Mouse (Mus musculus) layer of hippocampus, adult 18-20 months (tissue): Measurements from ENCODE around the gene Stard13. TPM values are rescaled to one million over a fixed set of nuclear protein-coding genes. Genes with fewer than 3 reads are reported as not detected.
A peak's percentile ranks its signal among the peaks of the same experiment; 100 is the strongest.

Experiments
- DNase-seq, 2 experiments: peaks; one replicate each; pipeline ENCODE4 v3.0.0; 2022; ENCODE audit warnings: low spot score in 2 of 2
- total RNA-seq, 2 experiments: library from RNA; stranded (reverse); gene quantifications; 2 replicates each; pipeline ENCODE4 v1.2.3; 2021

The Stard13 gene
- total RNA-seq, 2 experiments from 2014 or later, result 20.8 to 26.2 TPM

GRCm38 (mm10) chr5:151108291-151108897, 125.2 kb downstream of the Stard13 start:
- no peak for DNase-seq

- DNase-seq, result no peak
Measured at GRCm38 (mm10) chr5:151106841-151107240, 126.8 kb downstream of the Stard13 start.

- no peak for DNase-seq
Measured at GRCm38 (mm10) chr5:151105054-151105971, 128.3 kb downstream of the Stard13 start.

GRCm38 (mm10) chr5:151104354-151105053, 129.1 kb downstream of the Stard13 start:
- DNase-seq, result peak in 1 of 2 experiments; percentile 40

GRCm38 (mm10) chr5:151103284-151103683, 130.4 kb downstream of the Stard13 start:
- DNase-seq, result no peak

GRCm38 (mm10) chr5:151102262-151102661, 131.4 kb downstream of the Stard13 start:
- no peak for DNase-seq

GRCm38 (mm10) chr5:151096012-151096411, 137.6 kb downstream of the Stard13 start:
- DNase-seq, result no peak

- DNase-seq, result no peak
Measured at GRCm38 (mm10) chr5:151092886-151093665, 140.6 kb downstream of the Stard13 start.

- DNase-seq, result no peak
Measured at GRCm38 (mm10) chr5:151090996-151091395, 142.6 kb downstream of the Stard13 start.

GRCm38 (mm10) chr5:151089201-151089600, 144.4 kb downstream of the Stard13 start:
- no peak for DNase-seq

- no peak for DNase-seq
Measured at GRCm38 (mm10) chr5:151086425-151087202, 147.0 kb downstream of the Stard13 start.

- DNase-seq, result no peak
Measured at GRCm38 (mm10) chr5:151085749-151086148, 147.9 kb downstream of the Stard13 start.

GRCm38 (mm10) chr5:151080276-151080675, 153.4 kb downstream of the Stard13 start:
- DNase-seq, result no peak

GRCm38 (mm10) chr5:151077953-151078352, 155.7 kb downstream of the Stard13 start:
- DNase-seq, result no peak

- DNase-seq, result no peak
Measured at GRCm38 (mm10) chr5:151076917-151077316, 156.7 kb downstream of the Stard13 start.

GRCm38 (mm10) chr5:151074282-151074681, 159.4 kb downstream of the Stard13 start:
- peak in 1 of 2 experiments; percentile 51 for DNase-seq

- DNase-seq, result no peak
Measured at GRCm38 (mm10) chr5:151071430-151071829, 162.2 kb downstream of the Stard13 start.

GRCm38 (mm10) chr5:151070896-151071295, 162.7 kb downstream of the Stard13 start:
- DNase-seq, result no peak

- DNase-seq, result no peak
Measured at GRCm38 (mm10) chr5:151069569-151069968, 164.1 kb downstream of the Stard13 start.

- DNase-seq, result no peak
Measured at GRCm38 (mm10) chr5:151066016-151066415, 167.6 kb downstream of the Stard13 start.
